15 mouse cellular contexts compared by ENCODE assay signal in genomic region chr19:36796931-36797330, GRCm38 (mm10). TPM values are rescaled to one million over a fixed set of nuclear protein-coding genes. Genes with fewer than 3 reads are reported as not detected.
DNase-seq lines count a peak whose midpoint lies in the region; ATAC-seq and TF ChIP-seq lines count a peak whose summit lies in the region.
"Had no signal": no experiment of that assay in that cellular context is flagged by ENCODE, and none has a peak within 500 bp of the region (broad histone marks: within the 10 kb centered on the region; RNA-seq: fewer than 3 reads in every experiment).

No protein-coding gene starts in this region.

- peaks cover 7% of the 10 kb centered on the region for H3K4me1 ChIP-seq in intestine, embryonic 15.5 days (replicated peaks)
- no peaks in the 10 kb centered on the region; the same call in 1 of the 2 replicates for H3K4me1 ChIP-seq in kidney, postnatal 0 days (replicated peaks; ENCODE audit: insufficient read depth, low read length)
- H3K4me1 ChIP-seq in forebrain, embryonic 16.5 days (replicated peaks; ENCODE audit: control insufficient read depth, insufficient read depth, low read length): no peaks in the 10 kb centered on the region
- H3K4me1 ChIP-seq: limb, embryonic 13.5 days had no signal

- H3K27ac ChIP-seq in intestine, embryonic 15.5 days: no peak overlapping the region
- H3K27ac ChIP-seq in kidney, postnatal 0 days: no peak overlapping the region
- H3K27ac ChIP-seq in forebrain, embryonic 16.5 days (ENCODE audit: low read length): no peak overlapping the region
- H3K27ac ChIP-seq: heart, embryonic 10.5 days; limb, embryonic 13.5 days had no signal

- no peaks in the 10 kb centered on the region for H3K27me3 ChIP-seq in intestine, embryonic 15.5 days (replicated peaks)
- no peaks in the 10 kb centered on the region for H3K27me3 ChIP-seq in kidney, postnatal 0 days (ENCODE audit: insufficient read depth, low read length)
- H3K27me3 ChIP-seq in forebrain, embryonic 16.5 days (replicated peaks; ENCODE audit: control insufficient read depth, insufficient read depth, low read length): no peaks in the 10 kb centered on the region
- H3K27me3 ChIP-seq: limb, embryonic 13.5 days had no signal

- no peak overlapping the region for H3K9ac ChIP-seq in intestine, embryonic 15.5 days
- H3K9ac ChIP-seq in kidney, postnatal 0 days (ENCODE audit: low read depth, low read length): no peak overlapping the region
- no peak overlapping the region for H3K9ac ChIP-seq in forebrain, embryonic 16.5 days (replicated peaks; ENCODE audit: low read depth, low read length)
- H3K9ac ChIP-seq: limb, embryonic 13.5 days had no signal

- WGBS in intestine, embryonic 15.5 days: 48% methylated on average over 9 of the region's 9 CpGs
- WGBS in kidney, postnatal 0 days: 57% methylated on average over 9 of the region's 9 CpGs
- WGBS in forebrain, embryonic 16.5 days: 75% methylated on average over 9 of the region's 9 CpGs

- H3K4me2 ChIP-seq in intestine, embryonic 15.5 days (replicated peaks): no peak overlapping the region
- H3K4me2 ChIP-seq in kidney, postnatal 0 days (ENCODE audit: low read length): no peak overlapping the region
- H3K4me2 ChIP-seq in forebrain, embryonic 16.5 days (ENCODE audit: low read length): no peak overlapping the region
- H3K4me2 ChIP-seq: limb, embryonic 13.5 days had no signal

- no peaks in the 10 kb centered on the region for H3K36me3 ChIP-seq in intestine, embryonic 15.5 days
- no peaks in the 10 kb centered on the region for H3K36me3 ChIP-seq in kidney, postnatal 0 days (ENCODE audit: insufficient read depth, low read length)
- H3K36me3 ChIP-seq in forebrain, embryonic 16.5 days (ENCODE audit: control insufficient read depth, insufficient read depth): no peaks in the 10 kb centered on the region
- H3K36me3 ChIP-seq: heart, embryonic 10.5 days; limb, embryonic 13.5 days had no signal

- no peaks in the 10 kb centered on the region for H3K9me3 ChIP-seq in intestine, embryonic 15.5 days
- no peaks in the 10 kb centered on the region for H3K9me3 ChIP-seq in kidney, postnatal 0 days (replicated peaks; ENCODE audit: low read length)
- H3K9me3 ChIP-seq in forebrain, embryonic 16.5 days (ENCODE audit: control insufficient read depth, low read length): no peaks in the 10 kb centered on the region
- H3K9me3 ChIP-seq: heart, embryonic 10.5 days; limb, embryonic 13.5 days had no signal

- H3K4me3 ChIP-seq in intestine, embryonic 15.5 days (replicated peaks): no peak overlapping the region
- H3K4me3 ChIP-seq in kidney, postnatal 0 days (replicated peaks; ENCODE audit: low read depth, low read length): no peak overlapping the region
- H3K4me3 ChIP-seq in forebrain, embryonic 16.5 days (replicated peaks; ENCODE audit: low read length): no peak overlapping the region
- H3K4me3 ChIP-seq: heart, embryonic 10.5 days; limb, embryonic 13.5 days had no signal

- peak; percentile 45; the same call in 1 of the 2 replicates for ATAC-seq in intestine, embryonic 15.5 days
- peak; percentile 55; the same call in 1 of the 2 replicates for ATAC-seq in kidney, postnatal 0 days (replicated peaks; ENCODE audit: low FRiP score, low read depth)
- no peak for ATAC-seq in forebrain, embryonic 16.5 days
- no peak for ATAC-seq in frontal cortex, adult (ENCODE audit: low TSS enrichment)
- ATAC-seq: activated CD4-positive, CD25-positive, alpha-beta regulatory T cell, adult 4 months; midbrain, embryonic 16.5 days had no signal

- no peak for TF ChIP-seq CTCF in kidney, postnatal 0 days (IDR thresholded peaks at IDR 0.05; ENCODE audit: low read depth)

- peak; percentile 24 for DNase-seq in ZHBTc4 (ENCODE audit: low read depth, low spot score)
- DNase-seq in kidney, postnatal 0 days (ENCODE audit: low spot score): peak; percentile 38
- DNase-seq in retina, postnatal 1 day: peak; percentile 71
- DNase-seq in layer of hippocampus, adult 9-10 months (ENCODE audit: low spot score): no peak
- DNase-seq: cerebellum, adult 11 months; heart, postnatal 4 days; spleen, adult 18-20 months; thymus, adult 18-20 months had no signal

RNA-seq across cellular contexts. Expression of gene Tnks2, which starts 37.1 kb away (rescaled TPM):
- polyA plus RNA-seq in intestine, embryonic 15.5 days (2015; fragmentation: Nextera tagmentation; extraction: Ambion mirVana): 40.7 and 40.9 TPM in 2 replicates
- 34.9 and 38.1 TPM in 2 replicates for polyA plus RNA-seq in kidney, postnatal 0 days (2015; fragmentation: Nextera tagmentation; extraction: Ambion mirVana)
- polyA plus RNA-seq in forebrain, embryonic 16.5 days (2015; fragmentation: Nextera tagmentation; extraction: Ambion mirVana): 43.4 and 45.8 TPM in 2 replicates

Comparison
In these comparisons a context has a peak if more than half of its experiments do, and no peak if none do; other contexts are left out.
1. ATAC-seq: peak in intestine, embryonic 15.5 days (single experiment) and kidney, postnatal 0 days (single experiment); none in forebrain, embryonic 16.5 days (single experiment) and frontal cortex, adult (single experiment).